Mouse (Mus musculus) MEL (cell line): Measurements from ENCODE around the gene Tmem30b. TPM values are rescaled to one million over a fixed set of nuclear protein-coding genes. Genes with fewer than 3 reads are reported as not detected.

Experiments
- DNase-seq: peaks from one replicate; pipeline ENCODE4 v3.0.0; 2011; ENCODE audit warnings: low read depth, low spot score
- H3K27ac ChIP-seq: 2 replicates; pipeline ENCODE4 v1.5.1; 2012; ENCODE audit warnings: low read depth, mild to moderate bottlenecking, control low read depth, low read length, moderate library complexity; ENCODE audit not compliant: control insufficient read depth
- H3K27me3 ChIP-seq, 2 experiments: fragments of 150-350 bp in 1 of 2; sonication (generic) in 1 of 2; 2 replicates each; pipeline ENCODE4 v1.6.1; 2012; ENCODE audit warnings: low read length in 2 of 2, mild to moderate bottlenecking in 2 of 2, improper control_type of control experiment in 1 of 2, moderate library complexity in 1 of 2; ENCODE audit not compliant: insufficient read depth in 2 of 2, control insufficient read depth in 1 of 2
- H3K36me3 ChIP-seq, 2 experiments: 2 replicates each; pipeline ENCODE4 v1.6.1; 2012 to 2014; ENCODE audit warnings: low read length in 2 of 2, improper control_type of control experiment in 1 of 2, inconsistent platforms in 1 of 2, mild to moderate bottlenecking in 1 of 2; ENCODE audit not compliant: insufficient read depth in 2 of 2, control insufficient read depth in 1 of 2
- H3K4me1 ChIP-seq, 2 experiments: fragments of 150-350 bp in 1 of 2; sonication (generic) in 1 of 2; 2 replicates each; pipeline ENCODE4 v1.6.1; 2012; ENCODE audit warnings: low read length in 2 of 2, improper control_type of control experiment in 1 of 2, mild to moderate bottlenecking in 1 of 2; ENCODE audit not compliant: insufficient read depth in 2 of 2, control insufficient read depth in 1 of 2
- H3K4me3 ChIP-seq, 2 experiments: fragments of 150-350 bp in 1 of 2; sonication (generic) in 1 of 2; 2 replicates each; pipeline ENCODE4 v1.5.1; 2012; ENCODE audit warnings: low read depth in 2 of 2, low read length in 2 of 2, mild to moderate bottlenecking in 2 of 2, moderate library complexity in 2 of 2, control low read depth in 1 of 2, improper control_type of control experiment in 1 of 2; ENCODE audit not compliant: control insufficient read depth in 1 of 2, insufficient read depth in 1 of 2
- H3K79me2 ChIP-seq: 2 replicates; pipeline ENCODE4 v1.6.1; 2012; ENCODE audit warnings: mild to moderate bottlenecking, low read length, moderate library complexity; ENCODE audit not compliant: control insufficient read depth, poor library complexity, insufficient read depth
- H3K9ac ChIP-seq: 2 replicates; pipeline ENCODE4 v1.6.1; 2012; ENCODE audit warnings: low read depth, mild to moderate bottlenecking, control low read depth, low read length, moderate library complexity; ENCODE audit not compliant: control insufficient read depth, poor library complexity, severe bottlenecking
- H3K9me3 ChIP-seq: fragments of 150-350 bp; sonication (generic); replicated peaks from 2 replicates; pipeline ENCODE4 v1.6.1; 2012; ENCODE audit warnings: mild to moderate bottlenecking, low read length, improper control_type of control experiment, moderate library complexity; ENCODE audit not compliant: insufficient read depth
- BHLHE40 ChIP-seq: IDR thresholded peaks from 2 replicates; pipeline ENCODE4 v1.6.1; 2012; ENCODE audit warnings: low read depth, mild to moderate bottlenecking, inconsistent platforms, low read length, improper control_type of control experiment, borderline replicate concordance
- CHD2 ChIP-seq: IDR thresholded peaks from 2 replicates; pipeline ENCODE4 v1.6.1; 2011; ENCODE audit warnings: low read length, improper control_type of control experiment
- ELF1 ChIP-seq: IDR thresholded peaks from 2 replicates; pipeline ENCODE4 v1.6.1; 2014; ENCODE audit warnings: low read depth, mild to moderate bottlenecking, inconsistent platforms, low read length, improper control_type of control experiment, moderate library complexity
- ETS1 ChIP-seq: IDR thresholded peaks from 2 replicates; pipeline ENCODE4 v1.6.1; 2012; ENCODE audit warnings: low read depth, mild to moderate bottlenecking, inconsistent platforms, low read length, improper control_type of control experiment, moderate library complexity
- GABPA ChIP-seq: IDR thresholded peaks from 2 replicates; pipeline ENCODE4 v1.6.1; 2012; ENCODE audit warnings: low read depth, mild to moderate bottlenecking, inconsistent platforms, low read length, improper control_type of control experiment, moderate library complexity
- GATA1 ChIP-seq: IDR thresholded peaks from 2 replicates; pipeline ENCODE4 v1.6.1; 2011; ENCODE audit warnings: low read depth, low read length, improper control_type of control experiment
- HCFC1 ChIP-seq: IDR thresholded peaks from 2 replicates; pipeline ENCODE4 v1.6.1; 2012; ENCODE audit warnings: low read depth, mild to moderate bottlenecking, inconsistent platforms, low read length, improper control_type of control experiment, moderate library complexity
- MAFK ChIP-seq: IDR thresholded peaks from 2 replicates; pipeline ENCODE4 v1.6.1; 2011; ENCODE audit warnings: low read depth, mild to moderate bottlenecking, low read length, improper control_type of control experiment, borderline replicate concordance
- MAX ChIP-seq: IDR thresholded peaks from 2 replicates; pipeline ENCODE4 v1.6.1; 2011; ENCODE audit warnings: low read length, improper control_type of control experiment
- MAZ ChIP-seq: IDR thresholded peaks from 2 replicates; pipeline ENCODE4 v1.6.1; 2012; ENCODE audit warnings: low read depth, mild to moderate bottlenecking, inconsistent platforms, low read length, improper control_type of control experiment
- MEF2A ChIP-seq: IDR thresholded peaks from 2 replicates; pipeline ENCODE4 v1.6.1; 2014; ENCODE audit warnings: low read depth, mild to moderate bottlenecking, inconsistent platforms, low read length, improper control_type of control experiment; ENCODE audit not compliant: poor library complexity, insufficient replicate concordance, severe bottlenecking; ENCODE audit errors: extremely low read depth
- NRF1 ChIP-seq: IDR thresholded peaks from 2 replicates; pipeline ENCODE4 v1.6.1; 2014; ENCODE audit warnings: low read depth, mild to moderate bottlenecking, inconsistent platforms, low read length, improper control_type of control experiment, moderate library complexity; ENCODE audit not compliant: poor library complexity, insufficient read depth, severe bottlenecking
- POLR2A ChIP-seq, 2 experiments: IDR thresholded peaks; 2 replicates each; pipeline ENCODE4 v1.6.1; 2011 to 2012; ENCODE audit warnings: low read length in 2 of 2, mild to moderate bottlenecking in 2 of 2, control low read depth in 1 of 2, improper control_type of control experiment in 1 of 2, low read depth in 1 of 2, moderate library complexity in 1 of 2; ENCODE audit not compliant: control insufficient read depth in 1 of 2, insufficient read depth in 1 of 2, poor library complexity in 1 of 2
- RCOR1 ChIP-seq: IDR thresholded peaks from 2 replicates; pipeline ENCODE4 v1.6.1; 2012; ENCODE audit warnings: low read depth, mild to moderate bottlenecking, inconsistent platforms, low read length, improper control_type of control experiment
- SMC3 ChIP-seq: IDR thresholded peaks from 2 replicates; pipeline ENCODE4 v1.6.1; 2011; ENCODE audit warnings: low read depth, low read length, improper control_type of control experiment
- TBP ChIP-seq: IDR thresholded peaks from 2 replicates; pipeline ENCODE4 v1.8.0; 2011; ENCODE audit warnings: low read depth, low read length, improper control_type of control experiment
- USF1 ChIP-seq: IDR thresholded peaks from 2 replicates; pipeline ENCODE4 v1.6.1; 2014; ENCODE audit warnings: low read depth, mild to moderate bottlenecking, inconsistent platforms, low read length, improper control_type of control experiment, moderate library complexity
- ZC3H11A ChIP-seq: IDR thresholded peaks from 2 replicates; pipeline ENCODE4 v1.6.1; 2012; ENCODE audit warnings: low read depth, mild to moderate bottlenecking, inconsistent platforms, low read length, improper control_type of control experiment
- ZKSCAN1 ChIP-seq: IDR thresholded peaks from 2 replicates; pipeline ENCODE4 v1.6.1; 2012; ENCODE audit warnings: low read depth, mild to moderate bottlenecking, inconsistent platforms, low read length, improper control_type of control experiment, moderate library complexity
- ZMIZ1 ChIP-seq: IDR thresholded peaks from 2 replicates; pipeline ENCODE4 v1.6.1; 2012; ENCODE audit warnings: low read depth, mild to moderate bottlenecking, inconsistent platforms, low read length, improper control_type of control experiment, moderate library complexity
- ZNF384 ChIP-seq: IDR thresholded peaks from 2 replicates; pipeline ENCODE4 v1.6.1; 2012; ENCODE audit warnings: low read depth, mild to moderate bottlenecking, inconsistent platforms, low read length, improper control_type of control experiment
- polyA plus RNA-seq, 2 experiments: library from polyadenylated mRNA; stranded (reverse) in 1 of 2; unstranded in 1 of 2; fragments of >175 nt in 1 of 2; fragments of >200 nt in 1 of 2; gene quantifications; 2 replicates each; pipeline versions ENCODE4 v1.2.1 to v1.2.4; 2012; ENCODE audit warnings: low replicate concordance in 2 of 2, low read depth in 1 of 2; ENCODE audit not compliant: insufficient read length in 2 of 2, insufficient read depth in 1 of 2, missing spikeins in 1 of 2
- total RNA-seq: library from RNA; depleted of rRNA; stranded (reverse); fragments of 300-350 nt; gene quantifications from 2 replicates; pipeline ENCODE4 v1.2.3, GENCODE M21; 2012

Gene Tmem30b
- total and polyA plus RNA-seq, 3 experiments = not detected

- no peaks in the 10 kb centered on the region for H3K36me3 ChIP-seq
- no peaks in the 10 kb centered on the region for H3K9me3 ChIP-seq
- DNase-seq = no peak
- H3K4me1 ChIP-seq = no peaks in the 10 kb centered on the region
- TF ChIP-seq MAZ (no peak), TBP (no peak), SMC3 (no peak), RCOR1 (no peak), USF1 (no peak), ELF1 (no peak), POLR2A (IDR thresholded peaks at IDR 0.05; ENCODE audit: control insufficient read depth in 1 of 2, insufficient read depth in 1 of 2, low read depth in 1 of 2, low read length in 2 of 2, poor library complexity in 1 of 2) (no peak), MAX (no peak), GABPA (no peak), MEF2A (no peak), MAFK (no peak), HCFC1 (no peak), ZMIZ1 (no peak), GATA1 (no peak), NRF1 (no peak), ZNF384 (no peak), CHD2 (no peak), ETS1 (no peak), BHLHE40 (no peak), ZC3H11A (no peak)
- TF ChIP-seq, all 39 proteins: peak for 0
- no peaks in the 10 kb centered on the region for H3K27me3 ChIP-seq
- no peak overlapping the region for H3K4me3 ChIP-seq
- no peak overlapping the region for H3K27ac ChIP-seq
- no peaks in the 10 kb centered on the region for H3K79me2 ChIP-seq
- no peak overlapping the region for H3K9ac ChIP-seq
Observed at GRCm38 (mm10) chr12:73591625-73592024, 45.4 kb upstream of the Tmem30b start.

GRCm38 (mm10) chr12:73590627-73591276, 44.6 kb upstream of the Tmem30b start:
- H3K4me3 ChIP-seq = no peak overlapping the region
- no peak for DNase-seq
- H3K36me3 ChIP-seq = no peaks in the 10 kb centered on the region
- no peak overlapping the region for H3K27ac ChIP-seq
- TF ChIP-seq GABPA (no peak), ZKSCAN1 (no peak)
- no peaks in the 10 kb centered on the region for H3K79me2 ChIP-seq
- no peaks in the 10 kb centered on the region for H3K4me1 ChIP-seq
- no peaks in the 10 kb centered on the region for H3K27me3 ChIP-seq
- H3K9ac ChIP-seq = no peak overlapping the region
- H3K9me3 ChIP-seq = no peaks in the 10 kb centered on the region
